Mouse (Mus musculus): ENCODE data around the gene Olfr891. TPM values are rescaled to one million over a fixed set of nuclear protein-coding genes. Genes with fewer than 3 reads are reported as not detected.
"Not testable (repeated sequence)": the region's sequence is repeated elsewhere in the genome, so short reads cannot be mapped to it uniquely, and the experiment has no call there.

Gene Olfr891
- total RNA-seq (2021), result not detected

GRCm38 (mm10) chr9:38180721-38181120, at the start of gene Olfr891:
TSS of gene Olfr891 (minus strand) at chr9:38180821.
- intact Hi-C loops (cut with DNase I), result no loop called here
- DNase-seq (ENCODE audit: low spot score in 2 of 2), result no peak

- intact Hi-C loops (cut with DNase I), result no loop called here
- DNase-seq (ENCODE audit: low spot score in 2 of 2), result no peak
These were observed 37.1 kb upstream of the Olfr891 start, which contains the start of gene Olfr894 for GRCm38 (mm10) chr9:38217755-38218154. TSS of gene Olfr894 (plus strand) at chr9:38218055.

GRCm38 (mm10) chr9:38208065-38208464, 27.4 kb upstream of the Olfr891 start, which contains the start of gene Olfr893:
TSS of gene Olfr893 (plus strand) at chr9:38208365.
- DNase-seq (ENCODE audit: low spot score in 2 of 2), result no peak
- intact Hi-C loops (cut with DNase I), result no loop called here

GRCm38 (mm10) chr9:38168341-38168740, 12.3 kb downstream of the Olfr891 start:
- intact Hi-C loops (cut with DNase I), result loop anchor here (5.0 kb wide), 1 partner anchor 114 kb away; no protein-coding TSS in a partner anchor
- not testable (repeated sequence) for DNase-seq (ENCODE audit: low spot score in 2 of 2)

GRCm38 (mm10) chr9:38142217-38142616, 38.4 kb downstream of the Olfr891 start, which contains the start of gene Olfr890:
TSS of gene Olfr890 (plus strand) at chr9:38142517.
- intact Hi-C loops (cut with DNase I), result no loop called here
- DNase-seq (ENCODE audit: low spot score in 2 of 2), result no peak

Other genes with a start within 250 kb of the Olfr891 start
- not detected for gene Olfr881, start 189.0 kb downstream of the Olfr891 start, total RNA-seq (2021)
- gene Olfr883, start 155.0 kb downstream of the Olfr891 start, total RNA-seq (2021), result not detected
- not detected for gene Olfr884, start 134.3 kb downstream of the Olfr891 start, total RNA-seq (2021)
- not detected for gene Olfr885, start 119.5 kb downstream of the Olfr891 start, total RNA-seq (2021)
- gene Olfr887, start 96.7 kb downstream of the Olfr891 start, total RNA-seq (2021), result not detected
- not detected for gene Olfr888, start 72.7 kb downstream of the Olfr891 start, total RNA-seq (2021)
- not detected for gene Olfr889, start 65.6 kb downstream of the Olfr891 start, total RNA-seq (2021)
- gene Olfr890, start 38.3 kb downstream of the Olfr891 start, total RNA-seq (2021), result not detected
- not detected for gene Olfr893, start 27.5 kb upstream of the Olfr891 start, total RNA-seq (2021)
- gene Olfr894, start 37.2 kb upstream of the Olfr891 start, total RNA-seq (2021), result not detected
- gene Olfr143, start 72.0 kb upstream of the Olfr891 start, total RNA-seq (2021), result not detected
- not detected for gene Olfr895, start 87.0 kb upstream of the Olfr891 start, total RNA-seq (2021)
- not detected for gene Olfr896-ps1, start 110.3 kb upstream of the Olfr891 start, total RNA-seq (2021)
- not detected for gene Olfr25, start 148.2 kb upstream of the Olfr891 start, total RNA-seq (2021)
- not detected for gene Olfr898, start 167.6 kb upstream of the Olfr891 start, total RNA-seq (2021)
- not detected for gene Olfr250, start 186.1 kb upstream of the Olfr891 start, total RNA-seq (2021)
- not detected for gene Olfr251, start 196.3 kb upstream of the Olfr891 start, total RNA-seq (2021)
- not detected for gene Olfr147, start 220.9 kb upstream of the Olfr891 start, total RNA-seq (2021)
- gene Olfr901, start 248.6 kb upstream of the Olfr891 start, total RNA-seq (2021), result not detected

All from left cerebral cortex, postnatal 25 days (tissue).